Mouse (Mus musculus) heart, embryonic 13.5 days (tissue): ENCODE measurements around the gene Tead2. TPM values are rescaled to one million over a fixed set of nuclear protein-coding genes. Genes with fewer than 3 reads are reported as not detected.

Experiments used
- ATAC-seq: fragments of 200-750 bp; cut with Nextera tagmentation; 2 replicates; pipeline ENCODE4 v1.8.0; 2017; ENCODE audit warnings: moderate TSS enrichment; ENCODE audit not compliant: insufficient number of reproducible peaks, low FRiP score, low TSS enrichment; ENCODE audit errors: extremely low read depth
- H3K27ac ChIP-seq: fragments of 300-500 bp; sonication (generic); replicated peaks from 2 replicates; pipeline ENCODE4 v1.5.1; 2015; ENCODE audit warnings: moderate library complexity, mild to moderate bottlenecking, inconsistent platforms
- H3K27me3 ChIP-seq: fragments of 300-500 bp; sonication (generic); replicated peaks from 2 replicates; pipeline ENCODE4 v1.6.1; 2015; ENCODE audit warnings: mild to moderate bottlenecking, inconsistent platforms
- H3K36me3 ChIP-seq: fragments of 300-500 bp; sonication (generic); 2 replicates; pipeline ENCODE4 v1.6.1; 2015; ENCODE audit warnings: mild to moderate bottlenecking, inconsistent platforms
- H3K4me1 ChIP-seq: fragments of 300-500 bp; sonication (generic); 2 replicates; pipeline ENCODE4 v1.6.1; 2015; ENCODE audit warnings: inconsistent platforms
- H3K4me2 ChIP-seq: fragments of 300-500 bp; sonication (generic); 2 replicates; pipeline ENCODE4 v1.6.1; 2015; ENCODE audit warnings: inconsistent platforms, mild to moderate bottlenecking, moderate library complexity
- H3K4me3 ChIP-seq: fragments of 300-500 bp; sonication (generic); 2 replicates; pipeline ENCODE4 v1.5.1; 2015; ENCODE audit warnings: moderate library complexity, mild to moderate bottlenecking, inconsistent platforms
- H3K9ac ChIP-seq: fragments of 300-500 bp; sonication (generic); 2 replicates; pipeline ENCODE4 v1.6.1; 2015; ENCODE audit warnings: inconsistent platforms, mild to moderate bottlenecking, moderate library complexity
- H3K9me3 ChIP-seq: fragments of 300-500 bp; sonication (generic); 2 replicates; pipeline ENCODE4 v1.6.1; 2016; ENCODE audit warnings: inconsistent platforms
- WGBS: fragments of 180-500 bp; shearing (Covaris S2); methylation state at CpG from one replicate; pipeline ENCODE4 v1.1.7; 2015; ENCODE audit warnings: mixed read lengths; 5-methylcytosine and 5-hydroxymethylcytosine counted together
- polyA plus RNA-seq: library from polyadenylated mRNA; unstranded; fragments of >200 nt; fragmentation: Nextera tagmentation; extraction: Ambion mirVana; gene quantifications from 2 replicates; pipeline ENCODE4 v1.2.1, GENCODE M21; 2015

Gene Tead2
- polyA plus RNA-seq, 1 experiment from 2014 or later = 127 TPM

DNA sequence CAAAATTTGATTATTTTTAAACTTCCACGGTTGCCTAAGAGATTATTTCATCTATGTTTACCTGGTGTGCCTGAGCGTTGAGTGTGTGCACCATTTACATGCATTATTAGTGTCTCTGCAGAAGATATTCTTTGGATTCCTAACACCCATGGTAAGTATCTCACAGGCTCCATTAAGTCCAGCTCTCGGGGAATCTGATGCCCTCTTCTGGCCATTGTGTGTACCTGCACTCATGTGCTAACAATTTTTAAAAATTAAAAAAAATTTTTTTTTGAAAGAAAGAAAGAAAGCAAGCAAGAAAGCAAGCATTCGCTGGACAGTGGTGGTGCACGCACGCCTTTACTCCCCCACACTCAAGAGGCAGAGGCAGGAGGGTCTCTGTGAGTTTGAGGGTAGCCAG lies 7.3 kb upstream of the Tead2 start:
- WGBS = 70% methylated on average over 6 of the region's 6 CpGs
- peaks cover 17% of the 10 kb centered on the region for H3K4me1 ChIP-seq
- no peak overlapping the region for H3K9ac ChIP-seq
- H3K27ac ChIP-seq = no peak overlapping the region
- no peak for ATAC-seq
- no peak overlapping the region for H3K4me2 ChIP-seq
- no peaks in the 10 kb centered on the region for H3K36me3 ChIP-seq
- peaks cover 36% of the 10 kb centered on the region for H3K27me3 ChIP-seq
- no peak overlapping the region for H3K4me3 ChIP-seq
- 0 out of 2 replicates have a peak, but pooled peaks cover 3% of the 10 kb centered on the region for H3K9me3 ChIP-seq

DNA sequence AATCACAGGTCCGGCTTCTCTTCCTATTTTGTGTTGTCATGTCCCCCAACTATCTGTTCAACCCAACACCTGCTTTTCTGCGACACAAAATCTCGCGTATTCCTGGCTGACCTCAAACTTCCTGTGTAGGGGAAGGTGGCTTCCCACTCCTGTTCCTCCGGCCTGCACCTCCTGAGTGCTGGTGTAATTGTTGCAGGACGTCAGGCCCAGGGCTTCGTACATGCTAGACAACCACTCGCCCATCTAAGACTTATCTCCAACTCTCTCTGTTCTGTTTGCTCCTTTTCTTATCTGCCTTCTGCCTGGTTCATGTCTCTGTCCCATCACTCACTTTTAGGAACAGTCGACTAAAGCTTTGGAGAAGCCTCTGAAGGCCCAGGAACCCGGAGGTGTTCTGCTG lies 4.5 kb upstream of the Tead2 start:
- WGBS = 40% methylated on average over 10 of the region's 10 CpGs

DNA sequence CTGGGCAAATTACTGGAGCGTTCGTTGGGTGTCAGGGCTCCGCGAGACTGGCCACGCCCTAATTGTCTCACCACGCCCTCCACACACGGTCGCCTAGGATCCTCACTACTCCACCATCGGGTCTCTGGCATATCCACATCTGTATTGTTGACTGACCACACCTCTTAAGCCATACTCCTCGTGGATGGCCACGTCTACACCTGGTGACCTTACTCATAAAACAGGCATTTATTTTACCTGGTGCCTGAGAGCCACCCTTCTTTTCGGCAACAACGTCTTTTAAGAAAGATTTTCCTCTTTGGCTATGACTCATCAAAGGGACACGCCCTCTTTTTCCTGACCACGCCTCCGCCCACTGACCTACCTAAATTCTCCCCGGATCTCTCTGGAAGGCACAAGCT lies 3.7 kb upstream of the Tead2 start, which contains the start of gene Dkkl1:
Gene Dkkl1 (minus strand): TSS at position 297 of the 401 bp plus-strand sequence.
- no peak within 1 kb of the TSS for H3K27ac ChIP-seq

More for the DNA sequence above, 4.5 kb upstream of the Tead2 start:
- Histone ChIP-seq H3K9ac (no peak overlapping the region), H3K27ac (no peak overlapping the region), H3K4me3 (0 out of 2 replicates have a peak overlapping the region, but pooled peaks have one; percentile 29), H3K4me2 (0 out of 2 replicates have a peak overlapping the region, but pooled peaks have one; percentile 59), H3K9me3 (0 out of 2 replicates have a peak, but pooled peaks cover 3% of the 10 kb centered on the region), H3K4me1 (peaks cover 13% of the 10 kb centered on the region), H3K27me3 (peaks cover 36% of the 10 kb centered on the region), H3K36me3 (no peaks in the 10 kb centered on the region)
- ATAC-seq = no peak

DNA sequence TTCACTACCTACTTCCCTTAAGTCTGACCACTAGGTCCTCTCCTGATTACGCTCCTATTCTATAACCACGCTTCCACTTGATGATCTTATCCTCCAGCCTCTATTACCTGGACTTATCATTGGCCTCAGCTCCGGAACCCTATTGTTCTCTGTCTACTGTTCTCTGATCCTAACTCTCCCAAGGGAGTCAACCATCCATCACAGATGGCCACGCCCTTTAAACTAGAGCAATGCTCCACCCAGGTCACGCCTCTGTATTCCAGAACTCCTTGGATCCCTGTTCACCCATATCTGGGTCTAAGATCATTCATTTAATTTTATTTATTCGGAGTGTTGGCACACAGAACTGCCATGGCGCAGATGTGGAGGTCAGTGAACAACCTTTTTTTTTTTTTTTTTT lies 3.2 kb upstream of the Tead2 start:
- no peak overlapping the region for H3K9ac ChIP-seq
- H3K4me1 ChIP-seq = peaks cover 20% of the 10 kb centered on the region
- WGBS = 64% methylated on average over 7 of the region's 7 CpGs
- H3K27ac ChIP-seq = no peak overlapping the region
- H3K4me3 ChIP-seq = no peak overlapping the region
- 0 out of 2 replicates have a peak, but pooled peaks cover 3% of the 10 kb centered on the region for H3K9me3 ChIP-seq
- no peak for ATAC-seq
- peaks cover 36% of the 10 kb centered on the region for H3K27me3 ChIP-seq
- H3K4me2 ChIP-seq = no peak overlapping the region
- peaks cover 4% of the 10 kb centered on the region; the same call in 1 of the 2 replicates for H3K36me3 ChIP-seq

More for the DNA sequence above, 3.7 kb upstream of the Tead2 start, which contains the start of gene Dkkl1:
- Histone ChIP-seq H3K4me1 (peaks cover 15% of the 10 kb centered on the region), H3K27me3 (peaks cover 36% of the 10 kb centered on the region), H3K9ac (peak within 1 kb of the TSS; percentile 40; the same call in 1 of the 2 replicates), H3K4me2 (peak within 1 kb of the TSS; percentile 59), H3K9me3 (0 out of 2 replicates have a peak, but pooled peaks cover 3% of the 10 kb centered on the region), H3K36me3 (no peaks in the 10 kb centered on the region), H3K4me3 (peak within 1 kb of the TSS; percentile 29)
- WGBS = 6% methylated on average over 17 of the region's 17 CpGs
- ATAC-seq = no peak

DNA sequence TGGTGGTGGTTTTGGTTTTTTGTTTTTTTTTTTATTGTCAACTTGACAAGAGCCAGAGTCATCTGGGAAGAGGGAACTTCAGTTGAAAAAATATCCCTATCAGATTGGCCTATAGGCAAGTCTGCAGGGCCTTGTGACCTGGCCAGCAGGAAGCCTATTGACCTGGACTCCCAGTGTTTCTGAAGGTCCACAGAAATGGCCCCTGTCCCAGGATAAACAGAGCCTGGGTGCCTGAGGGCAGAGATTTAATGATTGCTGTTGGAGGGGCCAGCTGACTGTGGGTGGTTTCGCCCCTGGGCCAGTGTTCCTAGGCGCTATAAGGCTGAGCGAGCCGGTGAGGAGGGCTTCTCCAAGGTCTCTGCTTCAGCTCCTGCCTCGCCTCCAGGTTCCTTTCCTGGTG lies 1.8 kb upstream of the Tead2 start:
- peaks cover 32% of the 10 kb centered on the region for H3K4me1 ChIP-seq
- H3K4me2 ChIP-seq = no peak overlapping the region
- ATAC-seq = no peak
- peaks cover 33% of the 10 kb centered on the region for H3K27me3 ChIP-seq
- peaks cover 17% of the 10 kb centered on the region for H3K36me3 ChIP-seq
- H3K9ac ChIP-seq = no peak overlapping the region; the same call in 1 of the 2 replicates
- H3K9me3 ChIP-seq = no peaks in the 10 kb centered on the region
- 68% methylated on average over 5 of the region's 5 CpGs for WGBS
- 0 out of 2 replicates have a peak overlapping the region, but pooled peaks have one; percentile 1 for H3K27ac ChIP-seq
- no peak overlapping the region for H3K4me3 ChIP-seq

DNA sequence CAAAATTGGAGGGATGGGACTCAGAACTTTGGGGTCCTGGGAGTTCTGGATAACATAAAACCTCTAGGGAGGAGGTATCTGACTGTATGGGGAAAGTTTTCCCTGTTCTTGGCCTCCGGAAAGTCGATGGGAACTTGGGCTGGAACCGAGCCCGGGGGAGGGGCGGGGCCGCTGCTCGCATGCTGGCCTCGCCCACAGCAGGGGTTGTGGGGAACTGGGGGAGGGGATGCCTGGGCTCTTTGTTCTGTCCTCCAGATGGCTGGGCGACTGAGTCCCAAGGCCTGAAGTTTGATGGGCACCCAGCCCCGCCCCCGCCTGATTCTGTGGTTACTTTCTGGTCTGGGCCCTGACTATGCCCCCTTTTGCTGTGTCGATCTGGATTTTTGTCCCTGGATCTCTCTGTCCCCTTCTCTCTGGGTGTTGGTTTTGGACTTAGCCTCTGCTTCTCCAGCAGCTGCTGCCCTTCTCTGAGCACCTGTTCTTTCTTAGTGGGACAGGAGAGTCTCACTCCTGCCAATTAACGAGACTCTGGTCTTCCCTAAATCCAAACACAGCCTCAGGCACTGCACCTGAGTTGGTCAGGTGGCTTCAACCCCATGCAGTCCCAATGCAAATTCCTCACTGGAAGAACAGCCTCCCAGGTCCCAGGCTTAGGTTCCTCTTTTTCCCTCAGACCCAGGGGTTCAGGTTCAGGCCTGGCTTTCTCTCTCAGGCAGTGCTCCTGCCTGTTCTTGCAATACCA lies 1.1 kb downstream of the Tead2 start:
- Histone ChIP-seq H3K27me3 (peaks cover 14% of the 10 kb centered on the region), H3K36me3 (peaks cover 46% of the 10 kb centered on the region), H3K4me3 (peak overlapping the region; percentile 90), H3K27ac (peak overlapping the region; percentile 96), H3K9me3 (no peaks in the 10 kb centered on the region), H3K9ac (peak overlapping the region; percentile 99), H3K4me2 (peak overlapping the region; percentile 83), H3K4me1 (peaks cover 38% of the 10 kb centered on the region)
- 1% methylated on average over 13 of the region's 13 CpGs for WGBS
- peak; percentile 67; the same call in 1 of the 2 replicates for ATAC-seq

DNA sequence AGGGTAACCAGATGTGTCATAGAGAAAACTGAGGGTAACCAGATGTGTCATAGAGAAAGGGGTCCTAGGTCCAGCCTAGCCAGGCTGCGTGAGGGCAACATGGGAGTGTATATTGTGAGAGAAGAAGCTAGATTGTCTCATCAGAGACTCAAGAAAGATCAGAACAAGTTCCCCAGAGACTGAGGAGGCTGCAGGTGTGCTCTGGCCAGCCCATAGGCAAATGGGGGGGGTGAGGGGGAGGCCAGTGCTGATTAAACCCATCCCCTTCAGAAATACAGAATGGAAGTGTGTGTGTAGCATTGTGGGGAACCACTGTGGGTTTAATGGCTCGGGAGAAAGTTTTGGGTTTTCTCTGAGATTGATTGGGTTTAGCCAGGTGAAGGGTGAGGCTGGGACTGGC lies 6.1 kb downstream of the Tead2 start:
- ATAC-seq = no peak
- WGBS = 79% methylated on average over 2 of the region's 2 CpGs
- Histone ChIP-seq H3K9me3 (no peaks in the 10 kb centered on the region), H3K36me3 (peaks cover 97% of the 10 kb centered on the region), H3K4me1 (peaks cover 31% of the 10 kb centered on the region), H3K27ac (no peak overlapping the region), H3K9ac (no peak overlapping the region), H3K27me3 (no peaks in the 10 kb centered on the region), H3K4me3 (no peak overlapping the region), H3K4me2 (no peak overlapping the region)

DNA sequence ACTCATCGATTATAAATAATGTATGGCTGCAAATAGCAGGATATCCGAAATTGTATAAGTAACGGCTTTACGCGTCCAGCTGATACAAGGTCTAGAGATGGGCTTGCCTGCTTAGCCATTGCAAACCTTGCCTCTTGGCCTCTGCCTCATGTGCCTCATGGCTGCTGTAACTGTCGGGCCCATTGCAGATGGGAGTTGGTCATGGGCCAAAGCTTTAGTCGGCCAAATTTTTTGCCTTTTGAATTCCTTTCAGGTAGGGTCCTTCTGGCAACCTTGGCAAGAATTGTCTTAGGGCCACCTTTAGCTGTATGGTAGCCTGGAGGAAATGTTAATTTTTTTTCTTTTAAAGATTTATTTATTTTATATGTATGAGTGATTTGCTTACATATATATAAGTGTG lies 9.3 kb downstream of the Tead2 start:
- no peak overlapping the region for H3K4me2 ChIP-seq
- H3K4me3 ChIP-seq = no peak overlapping the region
- no peak overlapping the region for H3K9ac ChIP-seq
- H3K27me3 ChIP-seq = no peaks in the 10 kb centered on the region
- H3K27ac ChIP-seq = no peak overlapping the region
- H3K36me3 ChIP-seq = peaks cover 99% of the 10 kb centered on the region
- ATAC-seq = no peak
- H3K4me1 ChIP-seq = 0 out of 2 replicates have a peak, but pooled peaks cover 3% of the 10 kb centered on the region
- WGBS = 84% methylated on average over 7 of the region's 7 CpGs
- H3K9me3 ChIP-seq = no peaks in the 10 kb centered on the region

DNA sequence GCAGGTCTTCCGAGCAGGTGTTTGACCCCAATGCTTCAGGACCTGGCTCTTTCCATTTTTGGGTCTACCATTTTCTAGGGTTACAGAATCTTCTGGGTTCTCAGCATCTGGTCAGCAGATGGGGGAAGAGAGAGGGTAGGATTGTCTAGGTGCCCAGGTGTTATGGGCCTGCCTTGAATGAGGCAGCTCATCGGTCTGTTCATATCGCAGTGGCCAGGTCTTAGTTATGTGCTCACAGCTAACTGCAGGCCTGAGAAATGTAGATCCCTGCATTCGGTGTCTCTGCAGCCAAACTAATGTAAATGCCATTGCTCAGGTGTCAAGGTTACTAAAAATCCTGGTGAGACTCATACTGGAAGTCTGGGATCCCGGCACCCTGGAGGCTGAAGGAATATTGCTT lies 10.9 kb downstream of the Tead2 start:
- 92% methylated on average over 5 of the region's 5 CpGs for WGBS
- no peak overlapping the region for H3K27ac ChIP-seq
- no peaks in the 10 kb centered on the region for H3K27me3 ChIP-seq
- H3K9ac ChIP-seq = no peak overlapping the region
- peaks cover 94% of the 10 kb centered on the region for H3K36me3 ChIP-seq
- H3K4me1 ChIP-seq = no peaks in the 10 kb centered on the region
- no peak overlapping the region for H3K4me2 ChIP-seq
- no peak overlapping the region for H3K4me3 ChIP-seq
- ATAC-seq = no peak
- H3K9me3 ChIP-seq = no peaks in the 10 kb centered on the region

DNA sequence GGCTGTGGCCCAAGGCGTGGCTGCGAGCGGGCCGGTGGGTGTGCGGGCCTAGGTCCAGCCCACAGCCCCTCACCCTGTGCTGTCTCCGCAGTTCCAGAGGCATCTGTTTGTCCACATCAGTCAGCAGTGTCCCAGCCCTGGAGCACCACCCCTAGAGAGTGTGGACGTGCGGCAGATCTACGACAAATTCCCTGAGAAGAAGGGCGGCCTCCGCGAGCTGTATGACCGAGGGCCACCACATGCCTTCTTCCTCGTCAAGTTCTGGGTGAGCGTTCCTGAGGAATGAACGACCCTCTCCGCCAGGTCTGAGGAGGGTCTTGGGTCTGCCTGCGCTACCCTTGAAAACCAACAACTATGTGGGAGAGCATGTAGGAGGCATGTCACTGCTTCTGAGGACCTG lies 13.0 kb downstream of the Tead2 start:
- Histone ChIP-seq H3K4me1 (peaks cover 20% of the 10 kb centered on the region), H3K36me3 (peaks cover 94% of the 10 kb centered on the region), H3K4me2 (no peak overlapping the region), H3K27me3 (no peaks in the 10 kb centered on the region), H3K4me3 (no peak overlapping the region), H3K27ac (no peak overlapping the region), H3K9me3 (no peaks in the 10 kb centered on the region), H3K9ac (no peak overlapping the region)
- no peak for ATAC-seq
- 86% methylated on average over 18 of the region's 18 CpGs for WGBS

DNA sequence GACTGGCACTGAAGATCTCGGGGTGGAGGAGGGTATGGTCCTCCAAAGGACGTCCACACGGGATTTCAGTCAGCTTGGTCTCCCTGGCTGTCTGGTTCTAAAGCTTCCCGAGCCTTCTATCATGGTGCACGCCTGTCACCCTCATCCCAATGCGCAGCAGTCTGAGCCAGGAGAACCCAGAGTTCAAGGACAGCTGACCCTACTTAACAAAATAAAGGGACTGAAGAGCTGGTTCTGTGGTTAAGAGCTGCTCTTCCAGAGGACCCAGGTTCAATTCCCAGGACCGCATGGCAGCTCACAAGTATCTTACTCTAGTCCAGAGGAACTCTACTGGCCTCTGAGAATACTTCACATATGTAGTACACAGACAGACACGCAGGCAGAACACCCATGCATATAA lies 13.5 kb downstream of the Tead2 start:
- H3K9ac ChIP-seq = no peak overlapping the region
- H3K36me3 ChIP-seq = peaks cover 93% of the 10 kb centered on the region
- H3K9me3 ChIP-seq = no peaks in the 10 kb centered on the region
- H3K4me1 ChIP-seq = peaks cover 25% of the 10 kb centered on the region
- H3K4me3 ChIP-seq = no peak overlapping the region
- ATAC-seq = no peak
- 82% methylated on average over 8 of the region's 8 CpGs for WGBS
- no peak overlapping the region for H3K4me2 ChIP-seq
- H3K27me3 ChIP-seq = no peaks in the 10 kb centered on the region
- H3K27ac ChIP-seq = no peak overlapping the region
